18 mouse cellular contexts compared by ENCODE assay signal in the genomic region with DNA sequence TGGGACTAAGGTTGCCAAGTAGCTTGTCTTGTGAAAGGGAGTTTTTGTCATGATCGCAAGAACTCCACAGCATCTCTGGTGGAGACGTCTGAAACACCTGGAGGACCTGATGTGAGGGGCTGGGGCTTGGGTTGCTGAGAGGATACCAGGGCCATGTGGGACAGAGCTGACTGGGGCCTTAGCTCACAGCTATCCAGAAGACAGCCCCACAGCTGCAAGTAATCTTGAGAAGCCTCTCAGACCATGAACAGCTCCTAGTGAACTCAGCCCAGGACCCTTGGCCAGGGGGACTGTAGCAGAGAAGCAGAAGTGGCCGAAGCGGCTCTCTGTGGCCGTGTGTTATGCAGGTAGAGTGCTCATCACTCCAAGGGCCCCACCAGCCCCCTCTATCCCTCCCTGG. TPM values are rescaled to one million over a fixed set of nuclear protein-coding genes. Genes with fewer than 3 reads are reported as not detected.
A peak's percentile ranks its signal among the peaks of the same experiment; 100 is the strongest.
DNase-seq lines count a peak whose midpoint lies in the region; ATAC-seq and TF ChIP-seq lines count a peak whose summit lies in the region.
"Had no signal": no experiment of that assay in that cellular context is flagged by ENCODE, and none has a peak within 500 bp of the region (broad histone marks: within the 10 kb centered on the region; RNA-seq: fewer than 3 reads in every experiment).

No protein-coding gene starts in this region.

- no peaks in the 10 kb centered on the region for H3K36me3 ChIP-seq in heart, embryonic 10.5 days
- no peaks in the 10 kb centered on the region for H3K36me3 ChIP-seq in lung, embryonic 16.5 days (ENCODE audit: control insufficient read depth, insufficient read depth, low read length)
- H3K36me3 ChIP-seq in limb, embryonic 10.5 days: no peaks in the 10 kb centered on the region
- no peaks in the 10 kb centered on the region for H3K36me3 ChIP-seq in stomach, embryonic 16.5 days (ENCODE audit: control insufficient read depth, insufficient read depth, low read length)
- H3K36me3 ChIP-seq: liver, embryonic 12.5 days; neural tube, embryonic 15.5 days had no signal

- H3K27me3 ChIP-seq in heart, embryonic 10.5 days (ENCODE audit: insufficient read depth, poor library complexity, severe bottlenecking): no peaks in the 10 kb centered on the region; the same call in 1 of the 2 replicates
- H3K27me3 ChIP-seq in lung, embryonic 16.5 days (ENCODE audit: control insufficient read depth, insufficient read depth, low read depth, low read length): no peaks in the 10 kb centered on the region
- H3K27me3 ChIP-seq in limb, embryonic 10.5 days (ENCODE audit: low read depth, poor library complexity, severe bottlenecking): no peaks in the 10 kb centered on the region
- no peaks in the 10 kb centered on the region for H3K27me3 ChIP-seq in stomach, embryonic 16.5 days (ENCODE audit: control insufficient read depth, insufficient read depth, low read length)
- H3K27me3 ChIP-seq: liver, embryonic 12.5 days; neural tube, embryonic 15.5 days had no signal

- no peaks in the 10 kb centered on the region for H3K9me3 ChIP-seq in heart, embryonic 10.5 days
- no peaks in the 10 kb centered on the region for H3K9me3 ChIP-seq in lung, embryonic 16.5 days (ENCODE audit: control insufficient read depth, low read length)
- no peaks in the 10 kb centered on the region for H3K9me3 ChIP-seq in limb, embryonic 10.5 days (replicated peaks)
- no peaks in the 10 kb centered on the region for H3K9me3 ChIP-seq in stomach, embryonic 16.5 days (replicated peaks; ENCODE audit: control insufficient read depth, low read length)
- H3K9me3 ChIP-seq: liver, embryonic 12.5 days; neural tube, embryonic 15.5 days had no signal

- H3K27ac ChIP-seq in heart, embryonic 10.5 days: peak overlapping the region; percentile 48; the same call in 1 of the 2 replicates
- H3K27ac ChIP-seq in lung, embryonic 16.5 days (ENCODE audit: low read length): peak overlapping the region; percentile 87
- peak overlapping the region; percentile 81 for H3K27ac ChIP-seq in limb, embryonic 10.5 days
- peak overlapping the region; percentile 92 for H3K27ac ChIP-seq in stomach, embryonic 16.5 days (ENCODE audit: low read length)
- H3K27ac ChIP-seq: liver, embryonic 12.5 days; neural tube, embryonic 15.5 days had no signal

- intact Hi-C loops in heart, postnatal 25 days (cut with DNase I): no loop called here

- no peak for DNase-seq in heart, embryonic 10.5 days (ENCODE audit: low spot score)
- no peak for DNase-seq in heart, postnatal 25 days (ENCODE audit: low spot score)
- DNase-seq in lung, adult 2 months: no peak
- DNase-seq in limb, embryonic 10.5 days (ENCODE audit: low spot score): no peak
- DNase-seq in neural tube, embryonic 10.5 days (ENCODE audit: extremely low spot score, low spot score): no peak
- DNase-seq: cerebellum, adult 9-11 months; heart, postnatal 36 days; kidney, adult 11 months; kidney, postnatal 4 days; retina, postnatal 1 day had no signal

- 71% methylated on average over 5 of the region's 5 CpGs for WGBS in heart, embryonic 10.5 days
- WGBS in lung, embryonic 16.5 days: 56% methylated on average over 5 of the region's 5 CpGs
- 59% methylated on average over 5 of the region's 5 CpGs for WGBS in lung, adult 2 months
- WGBS in limb, embryonic 10.5 days: 82% methylated on average over 5 of the region's 5 CpGs
- WGBS in stomach, embryonic 16.5 days: 56% methylated on average over 5 of the region's 5 CpGs

- H3K9ac ChIP-seq in lung, embryonic 16.5 days (ENCODE audit: low read length): peak overlapping the region; percentile 40
- H3K9ac ChIP-seq in stomach, embryonic 16.5 days (ENCODE audit: low read length): peak overlapping the region; percentile 40; the same call in 1 of the 2 replicates
- H3K9ac ChIP-seq: liver, embryonic 12.5 days; neural tube, embryonic 15.5 days had no signal

- TF ChIP-seq CTCF in lung, adult 2 months (IDR thresholded peaks at IDR 0.05; ENCODE audit: insufficient read depth, low read length): no peak

- ATAC-seq in lung, embryonic 16.5 days (ENCODE audit: low read depth): peak; percentile 55
- ATAC-seq in stomach, embryonic 16.5 days (ENCODE audit: insufficient read depth, low FRiP score): peak; percentile 28; the same call in 1 of the 2 replicates
- ATAC-seq in frontal cortex, adult (ENCODE audit: low TSS enrichment): no peak
- ATAC-seq: forebrain, embryonic 14.5 days; liver, embryonic 12.5 days; midbrain, embryonic 16.5 days had no signal

- no peak for TF ChIP-seq POLR2A in lung, adult 2 months (IDR thresholded peaks at IDR 0.05; ENCODE audit: borderline replicate concordance, extremely low read depth, low read depth, low read length)

- no peak overlapping the region for H3K4me2 ChIP-seq in lung, embryonic 16.5 days (ENCODE audit: low read depth, low read length)
- H3K4me2 ChIP-seq in stomach, embryonic 16.5 days (ENCODE audit: low read depth, low read length): no peak overlapping the region
- H3K4me2 ChIP-seq: liver, embryonic 12.5 days; neural tube, embryonic 15.5 days had no signal

- H3K4me1 ChIP-seq in heart, embryonic 10.5 days: peaks cover 34% of the 10 kb centered on the region
- peaks cover 34% of the 10 kb centered on the region for H3K4me1 ChIP-seq in lung, embryonic 16.5 days (replicated peaks; ENCODE audit: control insufficient read depth, insufficient read depth, low read length)
- H3K4me1 ChIP-seq in lung, adult 2 months (ENCODE audit: control insufficient read depth, insufficient read depth, low read length): peaks cover 10% of the 10 kb centered on the region
- H3K4me1 ChIP-seq in limb, embryonic 10.5 days: peaks cover 47% of the 10 kb centered on the region
- peaks cover 21% of the 10 kb centered on the region for H3K4me1 ChIP-seq in stomach, embryonic 16.5 days (ENCODE audit: control insufficient read depth, insufficient read depth, low read length)
- H3K4me1 ChIP-seq: liver, embryonic 12.5 days; neural tube, embryonic 15.5 days had no signal

- no peak overlapping the region for H3K4me3 ChIP-seq in heart, embryonic 10.5 days
- H3K4me3 ChIP-seq in lung, embryonic 16.5 days (ENCODE audit: low read length): no peak overlapping the region
- H3K4me3 ChIP-seq in lung, adult 2 months (replicated peaks; ENCODE audit: extremely low read depth, low read depth, low read length): no peak overlapping the region
- no peak overlapping the region for H3K4me3 ChIP-seq in limb, embryonic 10.5 days
- no peak overlapping the region for H3K4me3 ChIP-seq in stomach, embryonic 16.5 days (replicated peaks; ENCODE audit: low read length)
- H3K4me3 ChIP-seq: liver, embryonic 12.5 days; neural tube, embryonic 15.5 days had no signal

RNA-seq across cellular contexts. Expression of gene Col6a2, which starts 11.2 kb away (rescaled TPM):
- 17.1 and 19.7 TPM in 2 replicates for polyA plus RNA-seq in heart, embryonic 10.5 days (2016; fragmentation: Nextera tagmentation; extraction: Ambion mirVana)
- total RNA-seq in heart, postnatal 25 days (2021): 100 to 1,000 TPM in 1 of 2 experiments, 10 to 100 TPM in 1; 94.0 to 106 TPM
- polyA plus RNA-seq in lung, embryonic 16.5 days (2015; fragmentation: Nextera tagmentation; extraction: Ambion mirVana): 282 and 283 TPM in 2 replicates
- 173 and 175 TPM in 2 replicates for polyA plus RNA-seq in lung, adult 2 months (2012; rRNA removed)
- 5.5 and 9.5 TPM in 2 replicates for polyA plus RNA-seq in limb, embryonic 10.5 days (2016; fragmentation: Nextera tagmentation; extraction: Ambion mirVana)
- 263 and 287 TPM in 2 replicates for polyA plus RNA-seq in stomach, embryonic 16.5 days (2015; fragmentation: Nextera tagmentation; extraction: Ambion mirVana)

RNA-seq across cellular contexts. Expression of gene Ftcd, which starts 59.1 kb away (rescaled TPM):
- polyA plus RNA-seq in heart, embryonic 10.5 days (2016; fragmentation: Nextera tagmentation; extraction: Ambion mirVana): 4.2 and 5.2 TPM in 2 replicates
- total RNA-seq in heart, postnatal 25 days (2021): not detected
- polyA plus RNA-seq in lung, embryonic 16.5 days (2015; fragmentation: Nextera tagmentation; extraction: Ambion mirVana): 0.14 and 0.62 TPM in 2 replicates
- polyA plus RNA-seq in lung, adult 2 months (2012; rRNA removed): 0.03 and 0.24 TPM in 2 replicates
- 0.10 TPM in 1 of 2 replicates, not detected in the other for polyA plus RNA-seq in limb, embryonic 10.5 days (2016; fragmentation: Nextera tagmentation; extraction: Ambion mirVana)
- polyA plus RNA-seq in stomach, embryonic 16.5 days (2015; fragmentation: Nextera tagmentation; extraction: Ambion mirVana): 1.8 and 2.4 TPM in 2 replicates
- total RNA-seq: adrenal gland, adult 18-20 months; heart, postnatal 36 days had no signal
- polyA plus RNA-seq: forebrain, embryonic 14.5 days had no signal
